Comparison of ENCODE assay signal across 11 mouse cellular contexts in the genomic region with DNA sequence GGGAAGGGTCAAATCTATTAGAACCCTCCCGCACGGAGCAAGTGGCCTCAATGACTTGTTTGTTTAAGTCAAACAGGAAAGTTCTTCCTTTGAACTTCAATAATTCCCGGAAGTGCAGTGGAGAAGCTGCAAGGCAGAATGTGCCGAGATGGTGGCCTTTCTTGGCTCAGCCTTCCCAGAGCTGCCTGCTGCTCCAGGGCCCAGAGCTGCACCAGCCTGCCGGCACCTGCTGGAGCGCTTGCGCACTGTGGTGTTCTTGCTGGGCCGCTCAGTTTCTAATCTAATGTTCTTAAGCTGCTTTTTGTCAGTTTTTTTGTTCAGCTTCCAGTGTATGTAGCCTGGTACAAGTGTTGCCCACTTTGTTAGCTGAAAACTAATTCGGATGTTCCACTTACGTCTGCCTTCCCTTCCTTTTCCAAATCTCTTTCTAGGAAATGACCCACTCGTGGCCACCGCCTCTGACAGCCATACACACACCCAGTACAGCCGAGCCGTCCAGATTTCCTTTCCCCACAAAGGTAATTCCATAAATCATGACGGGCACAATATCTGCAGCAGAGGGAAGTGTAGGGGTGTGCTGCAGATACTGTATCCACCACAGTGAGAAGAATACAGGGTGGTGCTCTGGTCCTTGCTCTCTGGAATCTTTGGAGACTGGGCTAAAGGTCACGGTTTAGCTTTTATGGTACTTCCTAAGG.
A peak's percentile ranks its signal among the peaks of the same experiment; 100 is the strongest.
DNase-seq lines count a peak whose midpoint lies in the region; ATAC-seq and TF ChIP-seq lines count a peak whose summit lies in the region.
"Had no signal": no experiment of that assay in that cellular context is flagged by ENCODE, and none has a peak within 500 bp of the region (broad histone marks: within the 10 kb centered on the region; RNA-seq: fewer than 3 reads in every experiment).

No protein-coding gene starts in this region.

- H3K9ac ChIP-seq in heart, embryonic 12.5 days = no peak overlapping the region
- no peak overlapping the region for H3K9ac ChIP-seq in MEL (ENCODE audit: control insufficient read depth, low read depth, low read length, poor library complexity, severe bottlenecking)
- H3K9ac ChIP-seq in heart, embryonic 16.5 days (ENCODE audit: low read length) = no peak overlapping the region
- no peak overlapping the region for H3K9ac ChIP-seq in lung, postnatal 0 days (replicated peaks; ENCODE audit: low read depth)
- H3K9ac ChIP-seq: liver, embryonic 15.5 days had no signal

- H3K79me2 ChIP-seq in MEL (ENCODE audit: control insufficient read depth, insufficient read depth, low read length, poor library complexity) = no peaks in the 10 kb centered on the region; the same call in 1 of the 2 replicates

- intact Hi-C loops in heart, postnatal 36 days (cut with DNase I) = loop anchor here (10.0 kb wide), 1 partner anchor 460 kb away; no protein-coding TSS in a partner anchor

- 63% methylated on average over 16 of the region's 16 CpGs for WGBS in heart, embryonic 12.5 days
- 60% methylated on average over 16 of the region's 16 CpGs for WGBS in heart, embryonic 16.5 days
- 34% methylated on average over 16 of the region's 16 CpGs for WGBS in lung, postnatal 0 days

- H3K9me3 ChIP-seq in heart, embryonic 12.5 days (replicated peaks) = no peaks in the 10 kb centered on the region
- H3K9me3 ChIP-seq in MEL (replicated peaks; ENCODE audit: insufficient read depth, low read length) = no peaks in the 10 kb centered on the region
- no peaks in the 10 kb centered on the region for H3K9me3 ChIP-seq in heart, embryonic 16.5 days (replicated peaks; ENCODE audit: control insufficient read depth, low read length)
- H3K9me3 ChIP-seq in lung, postnatal 0 days (ENCODE audit: low read length) = no peaks in the 10 kb centered on the region
- H3K9me3 ChIP-seq: liver, embryonic 15.5 days had no signal

- ATAC-seq in heart, embryonic 12.5 days (ENCODE audit: insufficient number of reproducible peaks, low FRiP score) = peak; percentile 49; the same call in 1 of the 2 replicates
- peak; percentile 38; the same call in 1 of the 2 replicates for ATAC-seq in heart, embryonic 16.5 days (replicated peaks; ENCODE audit: extremely low read depth, insufficient read depth, low FRiP score)
- peak; percentile 69 for ATAC-seq in lung, postnatal 0 days

- no peak for TF ChIP-seq CTCF in MEL (IDR thresholded peaks at IDR 0.05 in 2 of 3, conservative IDR thresholded peaks at IDR 0.05 in 1 of 3; ENCODE audit: control insufficient read depth in 1 of 3, insufficient read depth in 1 of 3, low read depth in 2 of 3, low read length in 3 of 3, poor library complexity in 1 of 3, severe bottlenecking in 1 of 3)
- TF ChIP-seq CTCF in lung, postnatal 0 days (IDR thresholded peaks at IDR 0.05) = no peak

- no peak overlapping the region for H3K4me3 ChIP-seq in heart, embryonic 12.5 days
- no peak overlapping the region for H3K4me3 ChIP-seq in MEL (ENCODE audit: control insufficient read depth in 1 of 2, insufficient read depth in 1 of 2, low read depth in 2 of 2, low read length in 2 of 2)
- no peak overlapping the region for H3K4me3 ChIP-seq in heart, embryonic 16.5 days (ENCODE audit: low read length)
- H3K4me3 ChIP-seq in lung, postnatal 0 days (ENCODE audit: low read depth, low read length) = no peak overlapping the region
- H3K4me3 ChIP-seq: liver, embryonic 15.5 days had no signal

- H3K36me3 ChIP-seq in heart, embryonic 12.5 days = peaks cover 14% of the 10 kb centered on the region
- H3K36me3 ChIP-seq in MEL (ENCODE audit: control insufficient read depth in 1 of 2, insufficient read depth in 2 of 2, low read length in 2 of 2) = peaks cover 10 to 19% of the 10 kb centered on the region in 2 experiments
- no peaks in the 10 kb centered on the region for H3K36me3 ChIP-seq in heart, embryonic 16.5 days (ENCODE audit: control insufficient read depth, insufficient read depth)
- H3K36me3 ChIP-seq in lung, postnatal 0 days (ENCODE audit: insufficient read depth, low read length) = 0 out of 2 replicates have a peak, but pooled peaks cover 7% of the 10 kb centered on the region

- TF ChIP-seq RAD21 in MEL (IDR thresholded peaks at IDR 0.05; ENCODE audit: low read depth, low read length) = no peak

- H3K27me3 ChIP-seq in heart, embryonic 12.5 days (replicated peaks) = no peaks in the 10 kb centered on the region
- no peaks in the 10 kb centered on the region for H3K27me3 ChIP-seq in MEL (ENCODE audit: control insufficient read depth in 1 of 2, insufficient read depth in 2 of 2, low read length in 2 of 2)
- H3K27me3 ChIP-seq in heart, embryonic 16.5 days (ENCODE audit: control insufficient read depth, insufficient read depth, low read length) = no peaks in the 10 kb centered on the region
- H3K27me3 ChIP-seq in lung, postnatal 0 days (replicated peaks; ENCODE audit: insufficient read depth, low read length) = no peaks in the 10 kb centered on the region
- H3K27me3 ChIP-seq: liver, embryonic 15.5 days had no signal

- TF ChIP-seq POLR2A in MEL (IDR thresholded peaks at IDR 0.05; ENCODE audit: control insufficient read depth in 1 of 2, insufficient read depth in 1 of 2, low read depth in 1 of 2, low read length in 2 of 2, poor library complexity in 1 of 2) = no peak

- no peak for DNase-seq in heart, postnatal 36 days
- no peak for DNase-seq in MEL (ENCODE audit: low read depth, low spot score)
- DNase-seq in lung, postnatal 0 days (ENCODE audit: low spot score) = peak; percentile 71
- DNase-seq in right cerebral cortex, postnatal 10 days (ENCODE audit: low spot score in 2 of 2) = no peak
- DNase-seq in thymus, postnatal 4 days = no peak
- DNase-seq in cerebellum, adult 9-11 months = no peak
- DNase-seq: adrenal gland, postnatal 36 days; layer of hippocampus, adult 9-11 months had no signal

- no peak for TF ChIP-seq EP300 in MEL (IDR thresholded peaks at IDR 0.05; ENCODE audit: low read depth in 1 of 2, low read length in 2 of 2)
- peak; percentile 38 for TF ChIP-seq EP300 in lung, postnatal 0 days (IDR thresholded peaks at IDR 0.05)

- H3K4me2 ChIP-seq in heart, embryonic 12.5 days = 0 out of 2 replicates have a peak overlapping the region, but pooled peaks have one; percentile 4
- H3K4me2 ChIP-seq in heart, embryonic 16.5 days (ENCODE audit: low read depth, low read length) = no peak overlapping the region
- H3K4me2 ChIP-seq in lung, postnatal 0 days (replicated peaks; ENCODE audit: low read depth, low read length) = no peak overlapping the region
- H3K4me2 ChIP-seq: liver, embryonic 15.5 days had no signal

- no peak overlapping the region for H3K27ac ChIP-seq in heart, embryonic 12.5 days (ENCODE audit: poor library complexity, severe bottlenecking)
- H3K27ac ChIP-seq in MEL (ENCODE audit: control insufficient read depth, low read depth, low read length) = 0 out of 2 replicates have a peak overlapping the region, but pooled peaks have one; percentile 26
- H3K27ac ChIP-seq in heart, embryonic 16.5 days (ENCODE audit: low read length) = no peak overlapping the region
- peak overlapping the region; percentile 54 for H3K27ac ChIP-seq in lung, postnatal 0 days (ENCODE audit: low read length)
- H3K27ac ChIP-seq: liver, embryonic 15.5 days had no signal

- peaks cover 18% of the 10 kb centered on the region for H3K4me1 ChIP-seq in heart, embryonic 12.5 days (replicated peaks)
- peaks cover 4 to 14% of the 10 kb centered on the region in 2 experiments for H3K4me1 ChIP-seq in MEL (ENCODE audit: control insufficient read depth in 1 of 2, insufficient read depth in 2 of 2, low read length in 2 of 2)
- no peaks in the 10 kb centered on the region; the same call in 1 of the 2 replicates for H3K4me1 ChIP-seq in heart, embryonic 16.5 days (ENCODE audit: control insufficient read depth, insufficient read depth, low read length)
- H3K4me1 ChIP-seq in lung, postnatal 0 days (ENCODE audit: insufficient read depth, low read depth, low read length) = peaks cover 13% of the 10 kb centered on the region; the same call in 1 of the 2 replicates

TF ChIP-seq in MEL, 35 proteins besides CTCF, POLR2A, EP300 and RAD21:
- TF ChIP-seq TBP (IDR thresholded peaks at IDR 0.05; ENCODE audit: low read depth, low read length) (no peak), SMC3 (IDR thresholded peaks at IDR 0.05; ENCODE audit: low read depth, low read length) (no peak), USF2 (IDR thresholded peaks at IDR 0.05; ENCODE audit: borderline replicate concordance in 1 of 2, insufficient read depth in 1 of 2, low read depth in 1 of 2, low read length in 2 of 2) (no peak), MXI1 (IDR thresholded peaks at IDR 0.05; ENCODE audit: low read depth, low read length) (no peak), E2F4 (IDR thresholded peaks at IDR 0.05; ENCODE audit: borderline replicate concordance, low read depth, low read length) (no peak), SIN3A (IDR thresholded peaks at IDR 0.05; ENCODE audit: low read length) (no peak), MAZ (IDR thresholded peaks at IDR 0.05; ENCODE audit: low read depth, low read length) (no peak), ZKSCAN1 (IDR thresholded peaks at IDR 0.05; ENCODE audit: low read depth, low read length) (no peak), NELFE (IDR thresholded peaks at IDR 0.05; ENCODE audit: low read depth, low read length) (no peak), UBTF (IDR thresholded peaks at IDR 0.05; ENCODE audit: borderline replicate concordance, insufficient read depth, low read depth, low read length) (no peak), MYB (IDR thresholded peaks at IDR 0.05; ENCODE audit: low read depth, low read length) (no peak), CHD2 (IDR thresholded peaks at IDR 0.05; ENCODE audit: low read length) (no peak), USF1 (IDR thresholded peaks at IDR 0.05; ENCODE audit: low read depth, low read length) (no peak), RCOR1 (IDR thresholded peaks at IDR 0.05; ENCODE audit: low read depth, low read length) (no peak), ZMIZ1 (IDR thresholded peaks at IDR 0.05; ENCODE audit: low read depth, low read length) (no peak), ELF1 (IDR thresholded peaks at IDR 0.05; ENCODE audit: low read depth, low read length) (no peak), ETS1 (IDR thresholded peaks at IDR 0.05; ENCODE audit: low read depth, low read length) (no peak), NRF1 (IDR thresholded peaks at IDR 0.05; ENCODE audit: insufficient read depth, low read depth, low read length, poor library complexity, severe bottlenecking) (no peak), BHLHE40 (IDR thresholded peaks at IDR 0.05; ENCODE audit: borderline replicate concordance, low read depth, low read length) (no peak)

Comparison
In these comparisons a context has a peak if more than half of its experiments do, and no peak if none do; other contexts are left out.
1. H3K27ac ChIP-seq: peak in MEL (single experiment) and lung, postnatal 0 days (single experiment); none in heart, embryonic 12.5 days (single experiment) and heart, embryonic 16.5 days (single experiment).
2. Peak in every context shown above with its lines, with median percentiles within 50 percentile points of each other: ATAC-seq.